Mouse (Mus musculus) right cerebral cortex, postnatal 36 days (tissue): ENCODE measurements around the gene Apbb1.

Source experiments
- DNase-seq, 2 experiments: peaks; one replicate each; pipeline ENCODE4 v3.0.0; 2022; ENCODE audit warnings: low spot score in 2 of 2, mixed read lengths in 1 of 2

Apbb1 gene

DNA sequence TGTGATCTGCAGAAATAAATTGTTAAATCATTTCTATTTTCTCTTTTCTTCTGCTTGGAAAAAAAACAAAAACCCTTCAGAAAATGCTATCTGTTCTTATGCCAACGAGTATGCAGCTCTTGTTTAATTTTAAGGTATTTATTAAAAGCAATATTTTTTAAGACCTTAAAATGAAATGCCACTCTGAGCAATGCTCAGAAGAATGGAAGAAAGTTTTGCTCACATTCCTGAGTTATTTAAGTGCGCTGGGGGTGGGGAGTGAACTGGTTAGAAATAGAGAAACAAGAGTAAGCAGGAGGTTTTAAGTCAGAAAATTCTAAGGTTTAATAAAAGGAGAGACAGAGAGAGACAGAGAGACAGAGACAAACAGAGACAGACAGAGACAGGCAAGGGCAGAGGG is 61.7 kb downstream of the Apbb1 start:
- peak in 1 of 2 experiments; percentile 45 for DNase-seq

DNA sequence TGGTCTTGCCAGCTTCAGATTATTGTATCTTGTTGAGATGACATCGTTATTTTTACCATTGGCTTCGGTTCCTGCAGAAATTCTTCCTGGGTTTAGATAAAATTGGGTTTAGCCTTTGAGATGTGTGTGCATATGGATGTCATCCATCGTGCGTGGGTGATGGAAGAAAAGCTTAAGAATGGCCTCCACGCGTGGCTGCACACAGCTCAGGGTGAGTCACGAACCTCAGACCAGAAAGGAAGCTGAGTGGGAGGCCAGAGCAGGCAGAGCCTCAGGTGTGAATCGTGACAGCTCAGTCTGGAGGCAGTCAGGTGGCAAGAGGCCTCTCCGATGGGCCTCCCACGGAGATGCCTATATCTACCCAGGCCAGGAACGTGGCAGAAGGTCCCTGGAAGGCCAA is 62.1 kb downstream of the Apbb1 start:
- peak; percentile 88 to 95 for DNase-seq

DNA sequence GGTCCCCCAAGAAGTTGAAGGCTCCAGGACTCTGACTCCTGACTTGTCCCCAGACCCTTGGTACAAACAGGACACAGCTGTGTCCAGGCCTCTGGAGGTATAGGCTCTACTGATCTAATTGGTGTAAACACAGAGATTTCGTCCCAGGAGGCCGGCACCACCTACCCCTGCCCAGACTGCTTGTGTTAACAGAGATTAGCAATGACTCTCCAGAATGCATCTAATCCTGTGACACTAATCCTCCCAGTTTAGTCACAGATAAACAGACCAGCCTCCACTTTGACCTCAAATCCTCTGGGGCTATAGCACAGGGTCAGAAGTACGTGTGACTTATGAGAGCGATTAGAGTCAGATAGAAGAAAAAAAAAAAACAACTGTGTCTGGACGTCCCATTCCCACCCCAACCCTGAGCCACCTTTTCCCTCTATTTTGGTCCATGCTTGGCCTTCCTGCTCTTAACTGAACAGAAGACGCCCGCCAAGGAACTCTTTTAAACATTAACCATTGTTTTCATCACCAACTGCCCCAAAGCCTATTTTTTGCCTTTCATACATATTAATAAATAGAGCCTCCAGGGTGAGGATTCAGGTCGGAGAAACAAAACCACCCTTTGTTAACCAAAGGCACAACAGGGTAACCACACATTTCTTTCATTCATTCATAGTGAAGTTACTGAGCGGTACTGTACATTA is 64.6 kb downstream of the Apbb1 start:
- no peak for DNase-seq

DNA sequence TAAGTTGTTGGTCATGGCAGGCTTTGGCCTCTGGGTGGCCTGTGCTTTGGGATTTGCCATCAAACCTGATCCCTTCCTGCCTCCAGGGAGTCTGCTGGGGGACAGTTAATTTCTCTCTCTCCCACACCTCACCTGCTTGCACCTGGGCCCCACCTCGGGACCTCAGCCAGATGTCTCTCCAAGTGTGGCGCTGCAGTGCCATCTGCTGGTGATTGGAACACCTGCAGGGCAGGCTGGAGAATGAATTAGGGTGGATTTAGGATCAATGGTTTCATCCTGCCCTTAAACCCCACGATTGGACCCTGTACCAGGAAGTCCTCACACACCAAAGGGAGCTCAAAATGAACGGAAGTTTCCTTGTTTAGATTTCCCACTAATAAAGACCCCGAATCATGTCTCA is 66.3 kb downstream of the Apbb1 start:
- peak in 1 of 2 experiments; percentile 34 for DNase-seq

DNA sequence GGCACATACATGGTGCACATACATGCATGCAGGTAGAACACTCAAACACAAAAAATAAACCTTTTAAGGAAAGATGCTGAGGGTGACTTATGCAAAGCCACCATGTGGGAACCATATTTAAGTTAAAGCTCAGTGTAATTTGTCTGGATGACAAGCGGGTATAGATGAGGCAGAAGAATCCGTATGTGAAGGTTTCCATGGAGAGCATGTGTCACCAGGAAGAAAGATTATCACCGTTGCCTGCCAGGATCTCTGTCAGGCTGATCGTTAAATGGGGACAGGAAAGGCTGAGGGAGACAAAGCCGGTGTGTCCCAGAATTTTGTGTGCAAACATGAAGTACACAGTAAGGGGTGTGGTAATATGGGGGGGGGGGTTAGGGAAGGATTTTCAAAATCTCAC is 66.9 kb downstream of the Apbb1 start:
- DNase-seq: no peak

DNA sequence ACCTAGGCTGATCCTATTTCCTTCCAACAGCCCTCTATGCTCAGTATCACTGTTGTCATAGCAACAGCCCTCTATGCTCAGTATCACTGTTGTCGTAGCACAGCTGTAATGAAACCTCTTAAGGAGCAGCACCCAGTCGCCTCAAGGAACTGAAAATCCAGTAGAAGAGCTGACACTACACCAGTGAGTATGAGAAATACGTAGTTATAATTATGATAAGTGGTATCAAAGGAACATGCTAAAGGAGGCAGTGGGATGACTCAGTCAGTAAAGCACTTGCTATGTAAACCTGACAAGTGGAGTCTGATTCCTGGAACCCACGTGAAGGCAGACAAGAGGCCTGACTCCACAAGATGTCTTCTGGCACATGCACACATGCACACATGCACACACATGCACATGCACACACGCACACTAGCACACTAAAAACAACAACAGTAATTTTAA is 67.6 kb downstream of the Apbb1 start:
- no peak for DNase-seq

DNA sequence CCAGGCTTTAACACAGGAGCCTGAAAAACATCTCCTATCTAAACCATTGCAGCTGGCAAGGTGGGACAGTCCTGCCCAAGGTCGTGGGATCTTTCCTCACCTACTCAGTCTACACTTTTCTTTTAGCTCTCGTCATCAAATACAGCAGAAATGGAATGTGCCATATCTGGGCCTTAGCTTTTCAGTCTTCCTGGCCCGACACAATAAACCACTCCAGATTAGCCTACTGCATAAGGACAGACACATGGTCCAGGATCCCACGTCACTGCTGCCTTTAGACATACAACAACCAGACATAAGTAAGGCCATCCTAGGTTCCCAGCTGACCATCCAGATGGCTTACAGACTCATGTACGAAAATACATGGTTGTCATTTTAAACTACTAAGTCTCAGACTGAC is 71.3 kb downstream of the Apbb1 start:
- peak in 1 of 2 experiments; percentile 65 for DNase-seq
